Mouse (Mus musculus) cerebellum, adult 2 months (tissue): ENCODE data around the gene Dcaf4. TPM values are rescaled to one million over a fixed set of nuclear protein-coding genes. Genes with fewer than 3 reads are reported as not detected.

Source experiments
- DNase-seq, 2 experiments: peaks; one replicate each; pipeline ENCODE4 v3.0.0; 2021
- H3K27ac ChIP-seq: fragments of 200-500 bp; 2 replicates; pipeline ENCODE4 v1.5.1; 2012; ENCODE audit warnings: low read length, control low read depth, inconsistent platforms; ENCODE audit not compliant: insufficient read depth
- H3K27me3 ChIP-seq: fragments of 200-500 bp; 2 replicates; pipeline ENCODE4 v1.6.1; 2012; ENCODE audit warnings: inconsistent platforms, mild to moderate bottlenecking, low read length, moderate library complexity; ENCODE audit not compliant: control insufficient read depth, insufficient read depth
- H3K4me1 ChIP-seq: fragments of 200-500 bp; 2 replicates; pipeline ENCODE4 v1.6.1; 2011; ENCODE audit warnings: low read length; ENCODE audit not compliant: control insufficient read depth, insufficient read depth
- H3K4me3 ChIP-seq: fragments of 200-500 bp; replicated peaks from 2 replicates; pipeline ENCODE3; 2011; ENCODE audit warnings: mild to moderate bottlenecking, low read depth, low read length, control low read depth; ENCODE audit not compliant: insufficient read depth
- CTCF ChIP-seq: fragments of 200-500 bp; IDR thresholded peaks from 2 replicates; pipeline ENCODE4 v1.5.1; 2011; ENCODE audit warnings: low read depth, mild to moderate bottlenecking, control low read depth, low read length, moderate library complexity, borderline replicate concordance; ENCODE audit not compliant: insufficient read depth
- POLR2A ChIP-seq: fragments of 200-500 bp; IDR thresholded peaks from 2 replicates; pipeline ENCODE4 v1.6.1; 2011; ENCODE audit warnings: low read length, control low read depth, borderline replicate concordance; ENCODE audit not compliant: insufficient read depth
- WGBS: fragments of 180-500 bp; shearing (Covaris S2); methylation state at CpG from one replicate; pipeline ENCODE4 v1.1.7; 2018; 5-methylcytosine and 5-hydroxymethylcytosine counted together
- polyA plus RNA-seq: library from polyadenylated mRNA; depleted of rRNA; stranded (reverse); fragments of >200 nt; gene quantifications from 2 replicates; pipeline ENCODE4 v1.2.3, GENCODE M21; 2012

Dcaf4 gene
- polyA plus RNA-seq, 1 experiment: 34.8 TPM

DNA sequence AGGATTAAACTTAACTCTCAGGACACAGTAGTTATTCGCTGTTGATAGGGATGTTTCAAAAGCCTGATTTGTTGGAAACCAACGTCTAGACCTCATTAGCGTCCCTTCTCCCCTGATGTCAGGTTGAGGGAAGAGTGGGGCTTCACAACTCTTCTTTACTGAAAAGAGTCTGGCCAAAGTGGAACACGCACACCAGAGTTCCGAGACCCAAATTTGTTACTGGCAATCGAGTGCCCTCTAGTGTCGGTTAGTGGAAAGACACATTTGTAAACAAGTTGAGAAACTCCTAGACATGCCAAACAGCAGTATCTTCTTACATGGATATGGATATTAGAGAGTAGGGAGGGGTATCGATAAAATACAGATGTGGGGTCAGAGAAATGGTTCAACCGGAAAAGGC, 18.1 kb upstream of the Dcaf4 start:
- DNase-seq: peak; percentile 62 to 74
- H3K4me3 ChIP-seq: no peak overlapping the region
- WGBS: 4% methylated on average over 9 of the region's 9 CpGs

DNA sequence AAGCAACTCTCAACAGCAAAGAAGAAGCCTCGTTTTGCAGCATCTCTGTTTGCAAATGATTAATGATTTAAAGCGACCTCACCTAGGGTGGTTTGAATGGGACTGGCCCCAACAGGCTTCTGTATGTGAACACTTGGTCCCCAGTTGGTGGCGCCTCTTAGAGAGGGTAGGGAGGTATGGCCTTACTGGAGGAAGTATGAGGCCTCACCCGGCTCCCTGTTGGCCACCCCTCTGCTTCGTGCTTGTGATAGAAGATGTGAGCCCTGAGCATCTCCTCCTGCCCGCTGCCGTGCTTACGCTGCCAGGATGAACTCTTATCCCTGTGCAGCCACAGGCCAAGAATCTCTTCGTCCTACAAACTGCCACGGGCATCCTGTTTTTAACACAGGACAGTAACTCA, 13.7 kb upstream of the Dcaf4 start:
- DNase-seq: peak in 1 of 2 experiments; percentile 5
- WGBS: 83% methylated on average over 10 of the region's 10 CpGs
- H3K27ac ChIP-seq: no peak overlapping the region

More for the DNA sequence above, 18.1 kb upstream of the Dcaf4 start:
- H3K27me3 ChIP-seq: no peaks in the 10 kb centered on the region
- H3K4me1 ChIP-seq: peaks cover 4% of the 10 kb centered on the region
- no peak overlapping the region for H3K27ac ChIP-seq
- TF ChIP-seq CTCF (peak; percentile 83), POLR2A (no peak)

GRCm38 (mm10) chr12:83510586-83510985, 9.7 kb upstream of the Dcaf4 start:
- no peaks in the 10 kb centered on the region for H3K27me3 ChIP-seq
- H3K27ac ChIP-seq: no peak overlapping the region
- no peak for TF ChIP-seq POLR2A
- TF ChIP-seq CTCF: no peak
- no peak for DNase-seq
- 74% methylated on average over 5 of the region's 5 CpGs for WGBS
- no peak overlapping the region for H3K4me3 ChIP-seq
- no peaks in the 10 kb centered on the region for H3K4me1 ChIP-seq

More for the DNA sequence above, 13.7 kb upstream of the Dcaf4 start:
- Histone ChIP-seq H3K27me3 (no peaks in the 10 kb centered on the region), H3K4me3 (no peak overlapping the region), H3K4me1 (peaks cover 4% of the 10 kb centered on the region; the same call in 1 of the 2 replicates)
- TF ChIP-seq CTCF (no peak), POLR2A (no peak)

DNA sequence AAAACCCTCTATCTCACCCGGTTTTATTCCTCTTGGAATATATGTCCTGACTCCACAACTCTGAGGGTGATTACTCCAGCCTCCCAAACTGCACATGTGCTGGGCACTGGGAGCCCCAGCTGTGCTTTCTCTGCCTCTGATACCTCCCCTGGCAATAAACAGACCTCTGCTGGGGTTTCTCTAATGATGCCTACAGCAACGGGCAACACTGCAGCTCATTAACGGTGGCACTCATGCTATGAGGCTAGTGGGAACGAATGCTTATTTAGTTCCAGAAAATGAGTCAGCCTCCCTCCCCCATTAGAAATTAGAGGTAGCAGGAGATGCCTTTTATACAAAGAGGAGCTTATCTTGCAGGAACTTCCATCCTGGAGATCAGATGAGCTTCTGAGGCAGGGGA, 7.5 kb upstream of the Dcaf4 start:
- Histone ChIP-seq H3K4me3 (no peak overlapping the region), H3K4me1 (no peaks in the 10 kb centered on the region), H3K27ac (no peak overlapping the region), H3K27me3 (no peaks in the 10 kb centered on the region)
- TF ChIP-seq CTCF (no peak), POLR2A (no peak)
- no peak for DNase-seq
- WGBS: 22% methylated on average over 4 of the region's 4 CpGs

DNA sequence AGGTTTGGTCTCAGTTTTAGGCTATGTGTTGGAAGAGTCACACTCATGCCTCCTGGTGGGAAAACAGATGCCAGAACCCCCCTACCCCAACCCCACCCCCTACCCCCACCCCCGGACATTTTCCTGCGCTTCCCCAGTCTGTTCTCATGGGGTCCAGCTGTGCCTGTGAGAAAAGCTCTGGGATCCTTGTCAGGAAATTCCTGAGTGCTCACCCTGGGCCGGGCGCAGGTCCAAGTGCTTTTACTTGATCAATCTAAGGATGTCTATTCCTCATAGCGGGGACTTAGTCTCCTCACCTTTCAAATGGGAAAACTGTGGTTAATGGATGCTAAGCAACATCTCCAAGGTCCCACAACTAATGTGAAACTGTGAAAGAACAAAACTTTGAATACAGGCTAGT, 7.1 kb upstream of the Dcaf4 start:
- TF ChIP-seq POLR2A (no peak), CTCF (no peak)
- no peak overlapping the region for H3K4me3 ChIP-seq
- H3K4me1 ChIP-seq: no peaks in the 10 kb centered on the region
- no peak overlapping the region for H3K27ac ChIP-seq
- no peak for DNase-seq
- H3K27me3 ChIP-seq: no peaks in the 10 kb centered on the region
- 24% methylated on average over 5 of the region's 5 CpGs for WGBS

GRCm38 (mm10) chr12:83514216-83514615, 6.0 kb upstream of the Dcaf4 start:
- Histone ChIP-seq H3K4me3 (no peak overlapping the region), H3K27ac (no peak overlapping the region), H3K4me1 (no peaks in the 10 kb centered on the region), H3K27me3 (no peaks in the 10 kb centered on the region)
- 44% methylated on average over 4 of the region's 4 CpGs for WGBS
- TF ChIP-seq POLR2A: no peak
- TF ChIP-seq CTCF: no peak
- no peak for DNase-seq

GRCm38 (mm10) chr12:83517580-83517979, 2.7 kb upstream of the Dcaf4 start:
- no peak for DNase-seq
- WGBS: 96% methylated on average over 3 of the region's 3 CpGs
- H3K4me1 ChIP-seq: no peaks in the 10 kb centered on the region; the same call in 1 of the 2 replicates

DNA sequence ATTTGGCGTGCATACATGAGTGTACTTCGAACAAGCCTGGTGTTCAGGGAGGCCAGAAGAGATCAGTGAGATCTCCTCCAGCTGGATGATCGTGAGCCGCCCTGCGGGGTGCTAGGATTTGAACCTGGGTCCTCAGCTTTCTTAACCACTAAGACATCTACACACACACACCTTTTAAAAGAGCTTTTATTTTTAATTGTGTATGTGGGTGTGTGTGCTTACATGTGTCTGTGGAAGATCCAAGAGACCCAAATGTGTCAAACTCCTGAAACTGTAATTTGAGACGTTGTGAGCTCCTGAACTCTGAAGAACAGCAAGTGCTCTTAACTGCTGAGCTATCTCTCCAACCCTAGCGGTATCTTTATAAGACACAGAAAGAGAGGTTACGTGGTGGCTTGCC, 817 bp downstream of the Dcaf4 start:
- WGBS: 60% methylated on average over 8 of the region's 8 CpGs
- peaks cover 13% of the 10 kb centered on the region for H3K4me1 ChIP-seq
- no peak for DNase-seq
- no peak overlapping the region for H3K27ac ChIP-seq
- no peaks in the 10 kb centered on the region for H3K27me3 ChIP-seq
- H3K4me3 ChIP-seq: no peak overlapping the region
- no peak for TF ChIP-seq CTCF
- no peak for TF ChIP-seq POLR2A

More at GRCm38 (mm10) chr12:83517580-83517979, 2.7 kb upstream of the Dcaf4 start:
- Histone ChIP-seq H3K27me3 (no peaks in the 10 kb centered on the region), H3K27ac (no peak overlapping the region), H3K4me3 (no peak overlapping the region)
- TF ChIP-seq POLR2A (no peak), CTCF (no peak)
